Mouse (Mus musculus) CD4-positive, CD25-positive, alpha-beta regulatory T cell, adult 4 months (primary cell): ENCODE measurements around the gene Hcar1. TPM values are rescaled to one million over a fixed set of nuclear protein-coding genes. Genes with fewer than 3 reads are reported as not detected.

Experiments used
- ATAC-seq: one replicate; pipeline ENCODE4 v1.8.0; 2017
- polyA plus RNA-seq, 2 experiments: library from polyadenylated mRNA; unstranded; fragments of 100-300 nt; shearing (Covaris generic); gene quantifications; one replicate each; pipeline ENCODE4 v1.2.1; 2017

The Hcar1 gene
- not detected for polyA plus RNA-seq

- no peak for ATAC-seq
These were observed at the start of gene Hcar1 for GRCm38 (mm10) chr5:123879928-123880327. TSS of gene Hcar1 (minus strand) at chr5:123880020.

DNA sequence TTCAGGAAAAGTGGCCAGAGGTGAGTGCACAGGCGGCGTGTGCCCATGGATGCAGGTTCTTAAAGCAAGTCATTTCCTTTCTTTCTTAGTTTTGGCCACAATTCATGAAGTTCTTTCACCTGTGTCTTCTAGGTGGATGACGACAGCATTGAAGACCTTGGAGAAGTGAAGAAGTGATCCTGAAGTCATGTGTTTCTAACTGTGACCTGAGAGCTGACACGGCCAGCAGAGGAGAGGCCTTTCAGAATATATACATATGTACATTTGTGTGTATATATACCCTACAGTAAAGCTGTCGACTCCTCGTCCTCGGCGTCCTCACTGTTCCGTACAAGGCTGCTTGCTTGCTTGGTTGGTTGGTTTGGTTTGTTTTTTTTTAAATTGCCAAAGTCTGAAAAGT, 47.3 kb upstream of the Hcar1 start, which contains the start of gene Gm43518:
TSS of gene Gm43518 (plus strand) at position 301 of the 400 bp plus-strand sequence.
- ATAC-seq = no peak

DNA sequence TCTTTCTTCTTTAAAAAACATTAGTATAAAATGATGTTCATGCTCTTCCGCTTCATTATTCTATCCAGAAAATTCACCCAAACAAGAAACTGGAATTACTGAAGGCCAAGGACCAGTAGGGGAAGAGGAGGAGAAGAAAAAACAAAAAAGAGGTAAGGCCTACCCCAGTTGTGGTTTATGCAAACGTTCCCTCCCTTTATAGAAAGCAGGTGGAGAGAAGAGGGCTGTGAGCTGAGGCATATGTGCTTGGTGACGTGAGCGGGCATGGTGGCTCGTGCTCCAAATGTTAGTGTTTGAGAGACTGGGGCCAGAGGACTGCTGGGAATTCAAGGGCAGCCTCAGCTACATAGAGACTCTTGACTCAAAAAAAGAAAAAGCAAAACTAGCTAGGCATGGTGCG, 42.3 kb upstream of the Hcar1 start:
- no peak for ATAC-seq

GRCm38 (mm10) chr5:123914852-123915251, 35.0 kb upstream of the Hcar1 start:
- peak; percentile 96 for ATAC-seq

- ATAC-seq = no peak
These were observed 27.8 kb upstream of the Hcar1 start for GRCm38 (mm10) chr5:123907631-123907977.

- ATAC-seq = peak; percentile 97
These were observed 27.3 kb upstream of the Hcar1 start, which contains the start of gene Denr for GRCm38 (mm10) chr5:123906976-123907630. TSS of gene Denr (plus strand) at chr5:123907175.

- no peak for ATAC-seq
These were observed 26.5 kb upstream of the Hcar1 start for GRCm38 (mm10) chr5:123906146-123906975.

DNA sequence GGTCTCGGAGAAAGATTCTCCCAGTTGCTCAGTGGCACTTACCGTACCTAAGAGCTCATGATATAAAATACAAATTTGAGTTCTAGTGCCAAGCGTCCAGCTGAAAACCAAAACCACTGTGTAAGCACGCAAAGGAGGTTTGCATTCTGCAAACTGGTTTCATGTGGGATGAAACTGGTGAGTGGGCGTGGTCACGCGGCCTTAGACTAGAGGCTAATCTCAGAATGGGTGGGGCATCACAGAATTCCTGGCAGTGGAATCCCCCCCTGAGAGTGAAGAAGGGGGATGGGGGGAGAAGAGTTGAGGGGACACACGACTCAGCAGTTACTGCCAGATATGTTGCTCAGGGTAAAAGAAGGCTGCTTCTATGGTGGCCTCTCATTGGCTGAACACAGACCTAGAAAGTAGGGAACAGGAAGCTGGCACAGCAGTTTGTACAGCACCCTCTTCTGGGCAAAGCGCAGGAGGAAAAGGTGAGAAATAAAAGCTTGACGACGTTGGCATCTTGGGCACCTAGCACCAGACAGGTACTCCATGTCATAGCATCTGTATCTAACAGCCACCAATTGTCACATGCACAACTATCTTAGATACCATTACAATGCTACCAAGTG, 24.3 kb upstream of the Hcar1 start:
- ATAC-seq = no peak

DNA sequence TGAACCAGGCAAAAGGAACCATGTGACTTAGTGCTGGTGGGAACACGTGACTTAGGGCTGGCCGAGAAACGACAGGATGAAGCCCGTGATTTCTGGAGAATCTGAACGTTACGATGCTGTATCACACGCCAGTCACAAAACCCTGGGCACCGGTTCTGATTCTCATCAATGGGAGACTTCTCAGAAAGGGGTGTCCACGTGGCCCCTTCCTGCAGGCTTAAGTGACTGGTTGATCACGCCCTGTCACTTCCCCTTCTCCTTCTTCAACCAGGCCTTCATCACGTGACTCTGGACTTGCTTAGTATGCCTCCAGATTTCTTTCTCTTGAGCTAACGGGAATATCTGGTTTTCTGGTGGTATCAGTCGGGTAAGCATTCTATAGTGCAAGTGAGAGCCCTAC, 17.5 kb upstream of the Hcar1 start:
- peak; percentile 62 for ATAC-seq

DNA sequence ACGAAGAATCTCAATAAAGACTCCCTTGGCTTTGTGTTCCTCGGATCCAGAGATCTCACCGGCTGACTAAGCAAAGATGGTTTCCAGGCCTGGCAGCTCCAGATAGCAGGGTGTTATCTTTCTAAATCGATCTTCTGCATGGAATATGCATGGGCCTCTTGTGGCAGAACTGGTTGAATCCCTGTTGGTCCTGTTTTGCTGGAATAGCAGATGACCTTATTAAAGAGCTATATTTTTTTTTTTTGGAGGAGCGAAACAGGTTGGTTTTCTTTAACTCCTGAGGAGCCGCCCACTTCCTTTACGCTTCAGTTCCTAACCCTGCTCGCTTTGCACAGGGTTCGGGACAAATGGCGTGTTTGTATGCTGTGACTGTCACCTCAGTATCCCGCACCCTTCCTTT, 16.6 kb upstream of the Hcar1 start:
- no peak for ATAC-seq

DNA sequence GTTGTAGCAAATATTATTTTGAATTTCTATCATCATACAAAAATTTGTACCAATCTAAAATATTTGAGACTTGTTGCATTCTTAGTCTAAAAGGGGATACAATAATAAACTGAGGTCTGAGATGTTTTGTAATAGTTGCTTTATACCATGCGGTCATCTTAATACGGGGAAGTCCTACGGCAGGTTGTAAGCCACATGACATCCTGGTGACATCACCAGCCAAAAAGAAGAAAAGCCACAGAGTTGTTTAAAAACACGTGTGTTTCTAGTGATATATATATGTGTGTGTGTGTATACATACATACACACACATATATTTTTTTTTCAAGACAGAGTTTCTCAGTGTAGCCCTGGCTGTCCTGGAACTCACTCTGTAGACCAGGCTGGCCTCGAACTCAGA, 13.7 kb upstream of the Hcar1 start:
- ATAC-seq = no peak

DNA sequence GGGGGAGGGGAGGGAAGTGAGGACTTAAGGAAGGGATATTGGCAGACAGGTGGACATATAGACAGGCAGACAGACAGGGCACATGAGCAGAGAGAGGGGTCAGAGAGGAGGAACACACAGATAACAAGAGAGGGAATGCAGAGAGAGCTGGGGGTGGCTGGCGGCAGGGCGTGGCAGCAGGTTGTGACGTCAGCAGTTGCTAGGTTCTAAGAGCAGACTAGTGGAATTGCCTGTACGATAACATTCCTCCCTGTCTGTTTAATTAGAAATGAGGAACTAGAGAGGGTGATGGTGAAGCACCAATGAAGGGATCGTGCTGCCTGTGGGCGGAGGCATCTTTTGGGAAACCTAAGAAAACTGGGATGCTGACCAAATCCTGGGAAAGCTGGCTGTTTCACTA, 11.8 kb upstream of the Hcar1 start:
- ATAC-seq = no peak

DNA sequence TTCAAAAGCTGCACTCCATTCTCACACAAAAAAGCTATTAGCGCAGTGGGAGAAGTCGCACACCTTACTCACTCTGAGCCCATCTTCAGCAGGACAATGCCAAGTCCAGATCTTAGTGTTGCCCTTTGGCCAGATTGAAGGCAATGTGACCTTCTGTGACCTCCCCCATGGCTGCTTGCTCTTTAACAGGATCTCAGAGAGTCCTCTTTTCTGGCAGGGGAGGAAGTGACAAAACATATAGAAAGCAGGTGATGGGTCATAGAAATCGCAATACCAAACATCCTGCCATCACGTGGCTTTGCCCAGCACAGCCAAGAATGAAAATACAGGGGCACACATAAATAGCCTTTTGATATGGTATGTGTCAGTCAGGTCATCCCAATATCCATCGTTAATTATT, 11.2 kb upstream of the Hcar1 start:
- no peak for ATAC-seq

DNA sequence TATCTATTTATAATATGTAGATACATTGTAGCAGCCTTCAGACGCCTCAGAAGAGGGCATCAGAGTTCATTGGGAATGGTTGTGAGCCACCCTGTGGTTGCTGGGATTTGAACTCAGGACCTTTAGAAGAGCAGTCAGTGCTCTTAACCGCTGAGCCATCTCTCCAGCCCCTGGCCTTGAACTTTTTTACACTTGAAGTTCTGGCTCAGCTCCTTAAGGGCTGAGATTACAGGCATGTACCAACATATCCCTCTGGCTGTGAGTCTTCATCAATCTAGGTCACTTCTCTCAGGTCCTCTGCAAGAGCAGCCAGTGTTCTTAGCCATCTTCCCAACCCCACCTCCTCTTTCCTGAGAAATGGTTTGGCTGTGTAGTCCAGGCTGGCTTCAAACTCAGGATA, 10.5 kb upstream of the Hcar1 start:
- no peak for ATAC-seq

GRCm38 (mm10) chr5:123886365-123886764, 6.5 kb upstream of the Hcar1 start:
- ATAC-seq = no peak

- ATAC-seq = no peak
These were observed 4.5 kb upstream of the Hcar1 start for GRCm38 (mm10) chr5:123884332-123884731.

- ATAC-seq = no peak
These were observed 4.1 kb upstream of the Hcar1 start for GRCm38 (mm10) chr5:123883891-123884290.

DNA sequence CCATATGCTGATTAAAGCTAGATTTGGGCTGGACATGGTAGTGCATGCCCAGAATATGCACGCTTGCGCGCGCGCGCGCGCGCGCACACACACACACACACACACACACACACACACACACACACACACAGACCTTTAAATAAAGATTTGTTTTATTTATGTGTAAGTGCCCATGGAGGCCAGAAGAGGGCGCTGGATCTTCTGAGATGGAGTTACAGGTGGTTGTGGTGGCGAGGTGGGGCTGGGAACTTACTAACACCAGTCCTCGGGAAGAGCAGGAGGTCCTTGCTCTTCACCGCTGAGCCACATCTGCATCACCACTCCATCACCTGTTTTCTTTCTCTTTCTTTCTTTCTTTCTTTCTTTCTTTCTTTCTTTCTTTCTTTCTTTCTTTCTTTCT, 958 bp upstream of the Hcar1 start:
- ATAC-seq = no peak

GRCm38 (mm10) chr5:123878056-123878455, 1.8 kb downstream of the Hcar1 start:
- ATAC-seq = no peak

DNA sequence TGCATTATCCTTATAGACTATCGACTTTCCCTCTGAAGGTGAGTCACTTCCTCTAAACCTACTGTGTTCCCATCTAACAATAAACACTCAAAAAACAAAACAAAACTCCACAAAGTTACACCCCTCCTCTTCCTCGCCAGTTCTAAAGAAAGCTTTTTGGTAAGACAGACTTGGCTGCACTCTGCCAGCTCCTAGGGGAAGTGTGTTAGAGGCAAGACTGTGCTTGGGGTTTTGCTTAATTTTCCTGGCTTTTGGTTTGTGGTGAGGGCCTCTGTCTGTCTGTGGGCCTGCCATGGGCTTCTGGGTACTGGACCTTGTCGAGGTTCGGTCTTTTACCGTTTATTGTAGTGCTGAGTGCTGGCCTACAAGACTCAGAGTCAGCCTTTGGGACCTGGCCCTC, 5.6 kb downstream of the Hcar1 start:
- no peak for ATAC-seq

- no peak for ATAC-seq
These were observed 10.2 kb downstream of the Hcar1 start for GRCm38 (mm10) chr5:123869615-123870014.

DNA sequence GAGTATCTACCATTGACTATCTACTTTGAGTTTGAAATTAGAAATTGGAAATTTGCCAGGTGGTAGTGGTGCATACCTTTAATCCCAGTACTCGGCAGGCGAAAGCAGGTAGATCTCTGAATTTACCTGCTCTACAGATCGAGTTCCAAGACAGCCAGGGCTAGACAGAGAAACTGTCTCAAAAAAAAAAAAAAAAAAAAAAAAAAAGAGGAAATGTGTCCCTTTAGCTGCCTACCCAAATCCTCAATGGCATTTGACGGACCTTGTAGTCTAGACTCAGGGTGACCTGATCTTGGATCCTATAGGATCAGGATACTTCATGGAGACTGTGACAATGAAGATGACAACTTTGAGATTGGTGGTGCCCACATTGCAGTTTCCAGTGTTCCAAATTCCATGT, 13.4 kb downstream of the Hcar1 start:
- ATAC-seq = no peak

DNA sequence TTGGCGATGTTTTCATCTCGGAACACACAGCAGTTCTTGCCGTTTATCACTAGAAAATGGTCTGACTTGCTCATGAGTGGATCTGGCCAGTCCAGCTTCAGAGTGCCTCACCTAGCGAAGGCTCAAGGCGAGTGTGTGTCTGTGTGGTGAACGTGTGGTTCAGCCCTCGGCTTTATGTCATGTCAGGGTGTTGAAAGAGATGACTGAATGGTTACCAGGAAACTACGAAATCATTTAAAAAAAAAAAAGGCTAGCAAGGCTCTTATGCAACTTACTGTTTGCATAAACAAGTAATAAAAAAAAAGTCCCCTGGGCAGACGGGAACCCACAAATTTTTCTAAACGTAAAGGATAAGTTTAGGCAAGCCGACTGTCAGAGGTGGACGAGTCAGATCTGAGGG, 14.5 kb downstream of the Hcar1 start, which contains the start of gene Hcar2:
TSS of gene Hcar2 (minus strand) at position 135 of the 400 bp plus-strand sequence.
- ATAC-seq = no peak

DNA sequence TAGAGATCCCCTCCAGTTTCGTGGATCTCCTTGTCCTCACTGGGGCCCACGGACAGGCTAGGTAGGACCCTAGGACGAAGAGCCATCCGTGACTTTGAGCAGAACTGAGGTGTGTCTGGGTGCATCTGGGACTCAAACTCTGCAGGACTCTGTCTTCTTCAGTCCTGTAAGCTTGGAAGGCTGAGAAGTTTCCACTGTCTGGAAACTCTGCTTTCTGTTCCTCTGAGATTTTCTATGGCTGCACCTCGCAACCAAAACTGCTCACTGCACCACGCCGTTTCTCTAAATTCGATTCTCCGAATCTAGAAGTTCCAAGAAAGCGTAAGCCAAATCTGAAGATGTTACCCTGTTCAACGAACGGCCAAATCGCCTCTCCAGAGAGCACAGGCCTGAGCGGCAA, 15.9 kb downstream of the Hcar1 start:
- no peak for ATAC-seq
